Mouse (Mus musculus) MEL (cell line): ENCODE results near the gene Abcd1. TPM values are rescaled to one million over a fixed set of nuclear protein-coding genes. Genes with fewer than 3 reads are reported as not detected.
A peak's percentile ranks its signal among the peaks of the same experiment; 100 is the strongest.

Source experiments
- DNase-seq: peaks from one replicate; pipeline ENCODE4 v3.0.0; 2011; ENCODE audit warnings: low read depth, low spot score
- H3K27ac ChIP-seq: 2 replicates; pipeline ENCODE4 v1.5.1; 2012; ENCODE audit warnings: low read depth, mild to moderate bottlenecking, control low read depth, low read length, moderate library complexity; ENCODE audit not compliant: control insufficient read depth
- H3K27me3 ChIP-seq, 2 experiments: fragments of 150-350 bp in 1 of 2; sonication (generic) in 1 of 2; 2 replicates each; pipeline ENCODE4 v1.6.1; 2012; ENCODE audit warnings: low read length in 2 of 2, mild to moderate bottlenecking in 2 of 2, improper control_type of control experiment in 1 of 2, moderate library complexity in 1 of 2; ENCODE audit not compliant: insufficient read depth in 2 of 2, control insufficient read depth in 1 of 2
- H3K36me3 ChIP-seq, 2 experiments: 2 replicates each; pipeline ENCODE4 v1.6.1; 2012 to 2014; ENCODE audit warnings: low read length in 2 of 2, improper control_type of control experiment in 1 of 2, inconsistent platforms in 1 of 2, mild to moderate bottlenecking in 1 of 2; ENCODE audit not compliant: insufficient read depth in 2 of 2, control insufficient read depth in 1 of 2
- H3K4me1 ChIP-seq, 2 experiments: fragments of 150-350 bp in 1 of 2; sonication (generic) in 1 of 2; 2 replicates each; pipeline ENCODE4 v1.6.1; 2012; ENCODE audit warnings: low read length in 2 of 2, improper control_type of control experiment in 1 of 2, mild to moderate bottlenecking in 1 of 2; ENCODE audit not compliant: insufficient read depth in 2 of 2, control insufficient read depth in 1 of 2
- H3K4me3 ChIP-seq, 2 experiments: fragments of 150-350 bp in 1 of 2; sonication (generic) in 1 of 2; 2 replicates each; pipeline ENCODE4 v1.5.1; 2012; ENCODE audit warnings: low read depth in 2 of 2, low read length in 2 of 2, mild to moderate bottlenecking in 2 of 2, moderate library complexity in 2 of 2, control low read depth in 1 of 2, improper control_type of control experiment in 1 of 2; ENCODE audit not compliant: control insufficient read depth in 1 of 2, insufficient read depth in 1 of 2
- H3K79me2 ChIP-seq: 2 replicates; pipeline ENCODE4 v1.6.1; 2012; ENCODE audit warnings: mild to moderate bottlenecking, low read length, moderate library complexity; ENCODE audit not compliant: control insufficient read depth, poor library complexity, insufficient read depth
- H3K9ac ChIP-seq: 2 replicates; pipeline ENCODE4 v1.6.1; 2012; ENCODE audit warnings: low read depth, mild to moderate bottlenecking, control low read depth, low read length, moderate library complexity; ENCODE audit not compliant: control insufficient read depth, poor library complexity, severe bottlenecking
- H3K9me3 ChIP-seq: fragments of 150-350 bp; sonication (generic); replicated peaks from 2 replicates; pipeline ENCODE4 v1.6.1; 2012; ENCODE audit warnings: mild to moderate bottlenecking, low read length, improper control_type of control experiment, moderate library complexity; ENCODE audit not compliant: insufficient read depth
- CHD1 ChIP-seq: IDR thresholded peaks from 2 replicates; pipeline ENCODE4 v1.6.1; 2012; ENCODE audit warnings: low read depth, mild to moderate bottlenecking, inconsistent platforms, low read length, improper control_type of control experiment
- CHD2 ChIP-seq: IDR thresholded peaks from 2 replicates; pipeline ENCODE4 v1.6.1; 2011; ENCODE audit warnings: low read length, improper control_type of control experiment
- EP300 ChIP-seq, 2 experiments: IDR thresholded peaks; 2 replicates each; pipeline ENCODE4 v1.6.1; 2011; ENCODE audit warnings: improper control_type of control experiment in 2 of 2, low read length in 2 of 2, low read depth in 1 of 2, mild to moderate bottlenecking in 1 of 2
- GABPA ChIP-seq: IDR thresholded peaks from 2 replicates; pipeline ENCODE4 v1.6.1; 2012; ENCODE audit warnings: low read depth, mild to moderate bottlenecking, inconsistent platforms, low read length, improper control_type of control experiment, moderate library complexity
- HCFC1 ChIP-seq: IDR thresholded peaks from 2 replicates; pipeline ENCODE4 v1.6.1; 2012; ENCODE audit warnings: low read depth, mild to moderate bottlenecking, inconsistent platforms, low read length, improper control_type of control experiment, moderate library complexity
- JUND ChIP-seq: IDR thresholded peaks from 2 replicates; pipeline ENCODE4 v1.6.1; 2011; ENCODE audit warnings: low read depth, mild to moderate bottlenecking, improper control_type of control experiment, low read length
- KAT2A ChIP-seq: conservative IDR thresholded peaks from 2 replicates; pipeline ENCODE4 v1.6.1; 2012; ENCODE audit warnings: low read depth, low read length, improper control_type of control experiment, inconsistent platforms
- MAFK ChIP-seq: IDR thresholded peaks from 2 replicates; pipeline ENCODE4 v1.6.1; 2011; ENCODE audit warnings: low read depth, mild to moderate bottlenecking, low read length, improper control_type of control experiment, borderline replicate concordance
- MAX ChIP-seq: IDR thresholded peaks from 2 replicates; pipeline ENCODE4 v1.6.1; 2011; ENCODE audit warnings: low read length, improper control_type of control experiment
- MAZ ChIP-seq: IDR thresholded peaks from 2 replicates; pipeline ENCODE4 v1.6.1; 2012; ENCODE audit warnings: low read depth, mild to moderate bottlenecking, inconsistent platforms, low read length, improper control_type of control experiment
- MEF2A ChIP-seq: IDR thresholded peaks from 2 replicates; pipeline ENCODE4 v1.6.1; 2014; ENCODE audit warnings: low read depth, mild to moderate bottlenecking, inconsistent platforms, low read length, improper control_type of control experiment; ENCODE audit not compliant: poor library complexity, insufficient replicate concordance, severe bottlenecking; ENCODE audit errors: extremely low read depth
- MXI1 ChIP-seq: IDR thresholded peaks from 2 replicates; pipeline ENCODE4 v1.6.1; 2011; ENCODE audit warnings: mild to moderate bottlenecking, low read depth, low read length, improper control_type of control experiment
- MYB ChIP-seq: IDR thresholded peaks from 2 replicates; pipeline ENCODE4 v1.6.1; 2011; ENCODE audit warnings: mild to moderate bottlenecking, low read depth, low read length, improper control_type of control experiment
- NELFE ChIP-seq: IDR thresholded peaks from 2 replicates; pipeline ENCODE4 v1.6.1; 2011; ENCODE audit warnings: low read depth, low read length, improper control_type of control experiment
- POLR2AphosphoS5 ChIP-seq: IDR thresholded peaks from 2 replicates; pipeline ENCODE4 v1.6.1; 2012; ENCODE audit warnings: low read depth, borderline replicate concordance, mild to moderate bottlenecking, inconsistent platforms, low read length, moderate library complexity, mixed read lengths
- SMC3 ChIP-seq: IDR thresholded peaks from 2 replicates; pipeline ENCODE4 v1.6.1; 2011; ENCODE audit warnings: low read depth, low read length, improper control_type of control experiment
- TAL1 ChIP-seq: IDR thresholded peaks from 2 replicates; pipeline ENCODE4 v1.6.1; 2012; ENCODE audit warnings: mild to moderate bottlenecking, inconsistent platforms, low read length, moderate library complexity, mixed read lengths
- TBP ChIP-seq: IDR thresholded peaks from 2 replicates; pipeline ENCODE4 v1.8.0; 2011; ENCODE audit warnings: low read depth, low read length, improper control_type of control experiment
- TCF12 ChIP-seq: IDR thresholded peaks from 2 replicates; pipeline ENCODE4 v1.6.1; 2014; ENCODE audit warnings: low read depth, mild to moderate bottlenecking, inconsistent platforms, low read length, improper control_type of control experiment, moderate library complexity
- UBTF ChIP-seq: IDR thresholded peaks from 2 replicates; pipeline ENCODE4 v1.6.1; 2012; ENCODE audit warnings: low read depth, mild to moderate bottlenecking, inconsistent platforms, low read length, improper control_type of control experiment, moderate library complexity, borderline replicate concordance; ENCODE audit not compliant: insufficient read depth
- USF1 ChIP-seq: IDR thresholded peaks from 2 replicates; pipeline ENCODE4 v1.6.1; 2014; ENCODE audit warnings: low read depth, mild to moderate bottlenecking, inconsistent platforms, low read length, improper control_type of control experiment, moderate library complexity
- USF2 ChIP-seq, 2 experiments: IDR thresholded peaks; 2 replicates each; pipeline ENCODE4 v1.6.1; 2011 to 2012; ENCODE audit warnings: improper control_type of control experiment in 2 of 2, low read length in 2 of 2, borderline replicate concordance in 1 of 2, inconsistent platforms in 1 of 2, low read depth in 1 of 2, mild to moderate bottlenecking in 1 of 2; ENCODE audit not compliant: insufficient read depth in 1 of 2
- ZKSCAN1 ChIP-seq: IDR thresholded peaks from 2 replicates; pipeline ENCODE4 v1.6.1; 2012; ENCODE audit warnings: low read depth, mild to moderate bottlenecking, inconsistent platforms, low read length, improper control_type of control experiment, moderate library complexity
- ZNF384 ChIP-seq: IDR thresholded peaks from 2 replicates; pipeline ENCODE4 v1.6.1; 2012; ENCODE audit warnings: low read depth, mild to moderate bottlenecking, inconsistent platforms, low read length, improper control_type of control experiment
- polyA plus RNA-seq, 2 experiments: library from polyadenylated mRNA; stranded (reverse) in 1 of 2; unstranded in 1 of 2; fragments of >175 nt in 1 of 2; fragments of >200 nt in 1 of 2; gene quantifications; 2 replicates each; pipeline versions ENCODE4 v1.2.1 to v1.2.4; 2012; ENCODE audit warnings: low replicate concordance in 2 of 2, low read depth in 1 of 2; ENCODE audit not compliant: insufficient read length in 2 of 2, insufficient read depth in 1 of 2, missing spikeins in 1 of 2
- total RNA-seq: library from RNA; depleted of rRNA; stranded (reverse); fragments of 300-350 nt; gene quantifications from 2 replicates; pipeline ENCODE4 v1.2.3, GENCODE M21; 2012

Abcd1 gene
- total and polyA plus RNA-seq, 3 experiments: 4.8 to 17.3 TPM; not detected in 1

DNA sequence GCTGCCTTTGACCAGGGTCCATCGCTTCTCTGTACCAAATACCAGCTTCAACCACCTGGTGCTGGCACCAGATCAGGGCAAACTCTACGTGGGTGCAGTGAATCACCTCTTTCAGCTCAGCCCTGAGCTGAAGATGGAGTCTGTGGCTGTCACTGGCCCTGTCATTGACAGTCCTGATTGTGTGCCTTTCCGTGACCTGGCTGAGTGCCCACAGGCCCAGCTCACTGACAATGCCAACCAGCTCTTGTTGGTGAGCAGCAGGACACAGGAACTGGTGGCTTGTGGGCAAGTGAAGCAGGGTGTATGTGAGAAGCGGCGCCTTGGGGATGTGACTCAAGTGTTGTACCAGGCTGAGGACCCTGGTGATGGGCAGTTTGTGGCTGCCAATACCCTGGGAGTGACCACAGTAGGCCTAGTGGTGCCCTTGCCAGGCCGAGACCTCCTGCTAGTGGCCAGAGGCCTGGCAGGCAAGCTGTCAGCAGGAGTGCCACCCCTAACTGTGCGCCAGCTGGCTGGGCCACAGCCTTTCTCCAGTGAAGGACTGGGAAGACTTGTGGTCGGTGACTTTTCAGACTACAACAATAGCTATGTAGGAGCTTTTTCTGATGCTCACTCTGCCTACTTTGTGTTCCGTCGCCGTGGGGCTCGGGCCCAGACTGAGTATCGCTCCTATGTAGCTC, 42.4 kb downstream of the Abcd1 start:
- Histone ChIP-seq H3K27ac (no peak overlapping the region), H3K9me3 (no peaks in the 10 kb centered on the region), H3K36me3 (peaks cover 0 to 11% of the 10 kb centered on the region in 2 experiments; a peak in 2 of 4 replicates), H3K9ac (no peak overlapping the region), H3K27me3 (no peaks in the 10 kb centered on the region), H3K4me3 (no peak overlapping the region), H3K4me1 (peaks cover 0 to 19% of the 10 kb centered on the region in 2 experiments; a peak in 2 of 4 replicates), H3K79me2 (no peaks in the 10 kb centered on the region)
- no peak for DNase-seq
- TF ChIP-seq MYB: no peak
- no peak for TF ChIP-seq ZNF384
- TF ChIP-seq ZKSCAN1: no peak
- TF ChIP-seq MAZ: no peak
- TF ChIP-seq HCFC1: no peak
- no peak for TF ChIP-seq MXI1
- TF ChIP-seq GABPA: no peak
- no peak for TF ChIP-seq JUND
- TF ChIP-seq POLR2AphosphoS5: no peak
- TF ChIP-seq KAT2A: no peak

DNA sequence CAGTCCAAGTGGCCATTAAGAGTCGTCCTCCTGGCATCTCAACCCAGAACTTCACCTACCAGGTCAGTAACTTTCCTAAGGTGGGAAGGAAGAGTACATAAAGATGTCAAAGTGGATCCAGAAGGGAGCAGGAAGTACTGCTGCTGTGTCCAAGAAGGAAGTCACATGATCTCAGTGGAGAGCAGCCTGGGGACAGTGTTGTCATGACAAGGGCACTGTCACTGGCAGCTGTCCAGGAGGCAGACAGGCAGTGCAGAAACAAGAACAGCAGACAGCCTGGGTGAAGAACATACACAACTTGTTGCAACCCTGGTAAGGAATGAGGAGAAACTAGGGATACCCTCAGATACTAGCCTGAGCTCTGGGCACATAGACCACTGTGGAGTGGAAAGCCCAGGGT, 48.9 kb downstream of the Abcd1 start:
- Histone ChIP-seq H3K27ac (no peak overlapping the region), H3K27me3 (no peaks in the 10 kb centered on the region), H3K9ac (0 out of 2 replicates have a peak overlapping the region, but pooled peaks have one; percentile 22), H3K79me2 (no peaks in the 10 kb centered on the region), H3K9me3 (no peaks in the 10 kb centered on the region), H3K36me3 (peaks cover 0 to 6% of the 10 kb centered on the region in 2 experiments; a peak in 2 of 4 replicates), H3K4me3 (no peak overlapping the region), H3K4me1 (peaks cover 0 to 9% of the 10 kb centered on the region in 2 experiments; a peak in 2 of 4 replicates)
- TF ChIP-seq TBP: no peak
- TF ChIP-seq KAT2A: no peak
- no peak for TF ChIP-seq MAX
- no peak for TF ChIP-seq CHD2
- no peak for TF ChIP-seq SMC3
- TF ChIP-seq CHD1: no peak
- TF ChIP-seq MYB: no peak
- no peak for TF ChIP-seq ZNF384
- TF ChIP-seq TCF12: no peak
- 0 out of 4 replicates have a peak, but pooled peaks of 1 of the 2 experiments have one; percentile 7 for TF ChIP-seq USF2 (IDR thresholded peaks at IDR 0.05; ENCODE audit: borderline replicate concordance in 1 of 2, insufficient read depth in 1 of 2, low read depth in 1 of 2, low read length in 2 of 2)
- TF ChIP-seq MAFK: no peak
- peak; percentile 80 for TF ChIP-seq USF1
- TF ChIP-seq UBTF: no peak
- no peak for TF ChIP-seq EP300 (IDR thresholded peaks at IDR 0.05; ENCODE audit: low read depth in 1 of 2, low read length in 2 of 2)
- TF ChIP-seq MEF2A: no peak
- TF ChIP-seq TAL1: no peak
- no peak for TF ChIP-seq NELFE
- TF ChIP-seq MXI1: no peak
- DNase-seq: peak; percentile 66
